Mouse (Mus musculus) stomach, postnatal 0 days (tissue): ENCODE results near the gene Mapk1ip1l.

Experiments used
- CTCF ChIP-seq: IDR thresholded peaks from 2 replicates; pipeline ENCODE4 v1.5.1; 2016; ENCODE audit warnings: antibody characterized with exemption, low read depth, mild to moderate bottlenecking, moderate library complexity
- EP300 ChIP-seq: optimal IDR thresholded peaks from 2 replicates; pipeline ENCODE3; 2016; ENCODE audit warnings: antibody characterized with exemption

GRCm38 (mm10) chr14:47291772-47292171 lies 6.3 kb upstream of the Mapk1ip1l start:
- no peak for TF ChIP-seq CTCF
- no peak for TF ChIP-seq EP300
